Mouse (Mus musculus): ENCODE results near the gene Itgb1bp1. TPM values are rescaled to one million over a fixed set of nuclear protein-coding genes. Genes with fewer than 3 reads are reported as not detected.

The Itgb1bp1 gene
- polyA plus RNA-seq, 1 experiment from 2014 or later: 42.5 TPM

- Histone ChIP-seq H3K4me1 (replicated peaks) (no peaks in the 10 kb centered on the region), H3K9ac (no peak overlapping the region), H3K36me3 (peaks cover 84% of the 10 kb centered on the region), H3K27ac (replicated peaks) (no peak overlapping the region), H3K4me3 (no peak overlapping the region), H3K9me3 (no peaks in the 10 kb centered on the region), H3K27me3 (no peaks in the 10 kb centered on the region), H3K4me2 (no peak overlapping the region)
- no peak for ATAC-seq (ENCODE audit: low read depth)
- 89% methylated on average over 4 of the region's 4 CpGs for WGBS
These were observed 20.6 kb downstream of the Itgb1bp1 start for GRCm38 (mm10) chr12:21265501-21265900.

GRCm38 (mm10) chr12:21264970-21265369, 21.1 kb downstream of the Itgb1bp1 start:
- no peak overlapping the region for H3K27ac ChIP-seq (replicated peaks)
- H3K9ac ChIP-seq: no peak overlapping the region
- H3K4me1 ChIP-seq (replicated peaks): no peaks in the 10 kb centered on the region
- WGBS: 72% methylated on average over 3 of the region's 3 CpGs
- no peak overlapping the region for H3K4me2 ChIP-seq
- no peaks in the 10 kb centered on the region for H3K9me3 ChIP-seq
- ATAC-seq (ENCODE audit: low read depth): no peak
- no peaks in the 10 kb centered on the region for H3K27me3 ChIP-seq
- H3K4me3 ChIP-seq: no peak overlapping the region
- H3K36me3 ChIP-seq: peaks cover 84% of the 10 kb centered on the region

GRCm38 (mm10) chr12:21264241-21264640, 21.8 kb downstream of the Itgb1bp1 start:
- Histone ChIP-seq H3K4me3 (no peak overlapping the region), H3K9me3 (no peaks in the 10 kb centered on the region), H3K4me1 (replicated peaks) (no peaks in the 10 kb centered on the region), H3K4me2 (no peak overlapping the region), H3K36me3 (peaks cover 83% of the 10 kb centered on the region), H3K27me3 (no peaks in the 10 kb centered on the region), H3K27ac (replicated peaks) (no peak overlapping the region), H3K9ac (no peak overlapping the region)
- 85% methylated on average over 5 of the region's 5 CpGs for WGBS
- no peak for ATAC-seq (ENCODE audit: low read depth)

GRCm38 (mm10) chr12:21263256-21263655, 22.8 kb downstream of the Itgb1bp1 start:
- H3K4me3 ChIP-seq: no peak overlapping the region
- peaks cover 81% of the 10 kb centered on the region for H3K36me3 ChIP-seq
- 92% methylated on average over 5 of the region's 5 CpGs for WGBS
- H3K27me3 ChIP-seq: no peaks in the 10 kb centered on the region
- no peak for ATAC-seq (ENCODE audit: low read depth)
- H3K9ac ChIP-seq: no peak overlapping the region
- H3K27ac ChIP-seq (replicated peaks): no peak overlapping the region
- H3K9me3 ChIP-seq: no peaks in the 10 kb centered on the region
- no peaks in the 10 kb centered on the region for H3K4me1 ChIP-seq (replicated peaks)
- H3K4me2 ChIP-seq: no peak overlapping the region

GRCm38 (mm10) chr12:21261521-21261920, 24.6 kb downstream of the Itgb1bp1 start:
- H3K4me1 ChIP-seq (replicated peaks): no peaks in the 10 kb centered on the region
- H3K27ac ChIP-seq (replicated peaks): no peak overlapping the region
- 85% methylated on average over 4 of the region's 4 CpGs for WGBS
- H3K36me3 ChIP-seq: peaks cover 87% of the 10 kb centered on the region
- no peaks in the 10 kb centered on the region for H3K27me3 ChIP-seq
- no peak overlapping the region for H3K9ac ChIP-seq
- H3K4me2 ChIP-seq: no peak overlapping the region
- no peaks in the 10 kb centered on the region for H3K9me3 ChIP-seq
- ATAC-seq (ENCODE audit: low read depth): no peak
- no peak overlapping the region for H3K4me3 ChIP-seq

- ATAC-seq (ENCODE audit: low read depth): no peak
These were observed 25.4 kb downstream of the Itgb1bp1 start for GRCm38 (mm10) chr12:21260494-21261256.

GRCm38 (mm10) chr12:21247711-21248392, 38.2 kb downstream of the Itgb1bp1 start:
- Histone ChIP-seq H3K4me1 (replicated peaks) (no peaks in the 10 kb centered on the region), H3K36me3 (peaks cover 88% of the 10 kb centered on the region), H3K4me2 (no peak overlapping the region), H3K9ac (no peak overlapping the region), H3K4me3 (no peak overlapping the region), H3K27me3 (no peaks in the 10 kb centered on the region), H3K27ac (replicated peaks) (no peak overlapping the region), H3K9me3 (no peaks in the 10 kb centered on the region)
- no peak for ATAC-seq (ENCODE audit: low read depth)
- WGBS: 82% methylated on average over 7 of the region's 7 CpGs

More at GRCm38 (mm10) chr12:21260494-21261256, 25.4 kb downstream of the Itgb1bp1 start:
- Histone ChIP-seq H3K4me3 (no peak overlapping the region), H3K4me1 (replicated peaks) (no peaks in the 10 kb centered on the region), H3K27ac (replicated peaks) (no peak overlapping the region), H3K9me3 (no peaks in the 10 kb centered on the region), H3K27me3 (no peaks in the 10 kb centered on the region), H3K9ac (no peak overlapping the region), H3K36me3 (peaks cover 89% of the 10 kb centered on the region), H3K4me2 (no peak overlapping the region)
- WGBS: 93% methylated on average over 6 of the region's 6 CpGs

- no peak for ATAC-seq (ENCODE audit: low read depth)
- H3K9ac ChIP-seq: no peak overlapping the region
- H3K27ac ChIP-seq (replicated peaks): no peak overlapping the region
- H3K4me2 ChIP-seq: no peak overlapping the region
- H3K9me3 ChIP-seq: no peaks in the 10 kb centered on the region
- H3K36me3 ChIP-seq: peaks cover 73% of the 10 kb centered on the region
- no peak overlapping the region for H3K4me3 ChIP-seq
- H3K27me3 ChIP-seq: no peaks in the 10 kb centered on the region
- peaks cover 8% of the 10 kb centered on the region; the same call in 1 of the 2 replicates for H3K4me1 ChIP-seq (replicated peaks)
- WGBS: 94% methylated on average over 11 of the region's 11 CpGs
These were observed 41.6 kb downstream of the Itgb1bp1 start for GRCm38 (mm10) chr12:21244375-21244960.

- Histone ChIP-seq H3K9ac (no peak overlapping the region), H3K4me2 (no peak overlapping the region), H3K4me3 (no peak overlapping the region), H3K27me3 (no peaks in the 10 kb centered on the region), H3K4me1 (replicated peaks) (peaks cover 8% of the 10 kb centered on the region; the same call in 1 of the 2 replicates), H3K36me3 (peaks cover 70% of the 10 kb centered on the region), H3K27ac (replicated peaks) (peak overlapping the region; percentile 66), H3K9me3 (no peaks in the 10 kb centered on the region)
- 36% methylated on average over 3 of the region's 3 CpGs for WGBS
- ATAC-seq (ENCODE audit: low read depth): peak; percentile 55
These were observed 44.1 kb downstream of the Itgb1bp1 start for GRCm38 (mm10) chr12:21241965-21242364.

- H3K36me3 ChIP-seq: peaks cover 92% of the 10 kb centered on the region
- H3K4me3 ChIP-seq: no peak overlapping the region
- no peak overlapping the region for H3K4me2 ChIP-seq
- H3K27me3 ChIP-seq: no peaks in the 10 kb centered on the region
- ATAC-seq (ENCODE audit: low read depth): no peak
- no peak overlapping the region for H3K9ac ChIP-seq
- WGBS: 83% methylated on average over 2 of the region's 2 CpGs
- peaks cover 2% of the 10 kb centered on the region for H3K4me1 ChIP-seq (replicated peaks)
- H3K9me3 ChIP-seq: no peaks in the 10 kb centered on the region
- no peak overlapping the region for H3K27ac ChIP-seq (replicated peaks)
These were observed 51.5 kb downstream of the Itgb1bp1 start for GRCm38 (mm10) chr12:21234560-21234959.

- 90% methylated on average over 7 of the region's 7 CpGs for WGBS
- H3K27me3 ChIP-seq: no peaks in the 10 kb centered on the region
- no peak overlapping the region for H3K9ac ChIP-seq
- H3K27ac ChIP-seq (replicated peaks): no peak overlapping the region
- peaks cover 7% of the 10 kb centered on the region for H3K4me1 ChIP-seq (replicated peaks)
- H3K4me2 ChIP-seq: no peak overlapping the region
- ATAC-seq (ENCODE audit: low read depth): no peak
- no peaks in the 10 kb centered on the region for H3K9me3 ChIP-seq
- H3K4me3 ChIP-seq: no peak overlapping the region
- H3K36me3 ChIP-seq: peaks cover 89% of the 10 kb centered on the region
These were observed 52.4 kb downstream of the Itgb1bp1 start for GRCm38 (mm10) chr12:21233727-21234126.

Measured in neural tube, embryonic 13.5 days (tissue).